Mouse (Mus musculus) mouse trophoblast stem cell (cell line): Measurements from ENCODE around the gene Arf1.

ENCODE experiments used
- in situ Hi-C, 2 experiments: fragments of 300-500 bp; cut with MseI, MboI; formaldehyde crosslinking; loops; 2 replicates in 1 of 2; 3 replicates in 1 of 2; pipeline ENCODE4 v1.15.1; 2025

The Arf1 gene

DNA sequence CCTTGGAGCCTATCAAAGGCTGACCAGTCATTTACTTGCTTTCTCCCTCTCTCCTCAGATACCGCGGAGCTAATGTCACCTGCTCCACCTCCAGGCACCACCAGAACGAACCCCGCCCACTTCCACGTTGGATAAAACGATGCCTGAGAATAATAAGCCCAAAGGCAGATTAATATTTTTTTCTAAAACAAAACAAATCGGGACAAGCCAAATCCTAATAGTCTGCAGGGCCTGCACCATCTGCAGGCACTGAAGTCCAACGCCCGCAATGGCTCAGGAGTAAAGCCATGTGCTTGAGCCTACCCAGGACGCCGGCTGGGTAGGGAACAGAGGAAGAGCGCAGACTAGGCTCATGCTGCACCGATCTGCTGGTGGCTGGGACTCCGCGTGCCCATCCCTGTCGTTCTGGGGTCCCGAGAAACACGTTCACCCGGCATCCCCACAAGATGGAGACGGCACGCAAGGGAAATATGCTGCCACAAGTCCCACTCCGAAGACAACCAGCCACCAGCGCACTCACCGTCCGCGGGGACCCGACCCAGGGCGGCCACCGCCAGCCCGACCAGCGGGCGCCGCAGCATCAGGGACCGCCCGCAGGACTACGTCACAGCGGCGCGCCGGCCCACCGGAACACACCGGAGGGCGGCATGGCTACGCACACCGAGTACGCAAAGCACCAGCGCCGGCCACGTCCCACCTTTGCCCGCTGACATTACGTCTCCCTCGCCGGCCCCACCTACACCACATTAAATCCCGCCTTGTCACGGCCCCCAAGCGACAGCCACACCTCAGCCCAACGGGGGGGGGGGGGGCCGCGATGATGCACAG lies 36.6 kb downstream of the Arf1 start:
- in situ Hi-C loops: no loop called here

DNA sequence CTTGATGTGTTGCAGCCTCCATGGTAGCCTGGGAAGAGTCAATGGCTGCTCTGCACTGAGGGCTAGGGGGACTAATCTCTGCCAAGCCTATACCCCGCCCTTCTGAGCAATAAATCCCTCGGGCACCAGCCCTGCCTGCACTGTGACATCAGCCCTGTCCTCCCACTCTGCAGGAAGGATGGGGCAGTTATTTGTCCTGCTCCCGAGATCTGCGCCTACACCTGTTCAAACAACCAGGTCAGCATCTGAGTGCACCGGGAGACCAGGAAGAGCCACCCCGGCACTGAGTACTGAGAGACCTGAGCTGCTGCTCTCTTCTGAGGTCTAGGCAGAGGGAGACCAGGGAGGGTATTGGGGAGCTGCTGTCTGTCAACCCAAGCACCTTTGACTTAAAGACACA lies 40.4 kb downstream of the Arf1 start:
- in situ Hi-C loops: loop anchor here in 1 of 2 experiments (10.0 kb wide), 1 partner anchor 93 kb away; no protein-coding TSS in a partner anchor

DNA sequence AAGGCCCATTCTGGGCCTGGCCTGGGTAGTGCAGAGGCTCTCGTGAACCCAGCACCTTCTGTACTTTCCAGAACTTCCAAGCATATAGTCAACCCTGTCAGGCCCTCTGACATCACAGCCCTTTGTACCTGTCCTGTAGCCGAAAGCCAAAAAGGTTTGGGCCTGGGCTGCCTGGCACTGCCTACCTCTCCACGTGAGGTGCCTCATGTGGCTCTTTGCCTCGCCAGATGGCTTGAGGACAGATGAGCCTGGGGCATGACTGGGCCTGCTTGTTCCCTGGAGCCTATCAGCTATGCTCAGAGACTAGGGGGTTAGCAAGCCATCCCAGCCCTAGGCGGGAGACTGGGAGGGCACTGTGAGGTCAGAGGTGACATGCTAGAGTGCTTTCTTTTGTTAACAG lies 42.6 kb downstream of the Arf1 start:
- in situ Hi-C loops: loop anchor here in 1 of 2 experiments (10.0 kb wide), 1 partner anchor 91 kb away; no protein-coding TSS in a partner anchor

DNA sequence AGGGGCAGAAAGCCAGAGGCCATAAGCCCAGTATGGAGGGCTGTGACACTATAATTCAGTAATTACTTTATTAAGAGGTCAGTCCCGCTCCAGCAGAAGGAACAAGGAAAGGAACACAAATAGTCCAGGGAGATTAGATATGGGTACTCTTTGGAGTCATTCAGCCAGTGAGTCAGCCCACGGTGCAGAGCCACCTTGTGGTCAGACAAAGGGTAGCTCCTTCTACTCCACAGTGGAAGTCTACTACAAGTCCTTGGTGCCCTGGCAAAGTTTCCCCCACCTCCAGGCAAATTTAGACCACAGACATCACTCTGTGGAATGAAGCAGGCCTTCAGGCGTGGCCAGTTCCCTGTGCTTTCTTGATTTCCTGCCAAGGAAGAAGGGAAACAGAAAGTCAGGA lies 44.2 kb downstream of the Arf1 start:
- in situ Hi-C loops: loop anchor here in 1 of 2 experiments (10.0 kb wide), 1 partner anchor 89 kb away; no protein-coding TSS in a partner anchor

DNA sequence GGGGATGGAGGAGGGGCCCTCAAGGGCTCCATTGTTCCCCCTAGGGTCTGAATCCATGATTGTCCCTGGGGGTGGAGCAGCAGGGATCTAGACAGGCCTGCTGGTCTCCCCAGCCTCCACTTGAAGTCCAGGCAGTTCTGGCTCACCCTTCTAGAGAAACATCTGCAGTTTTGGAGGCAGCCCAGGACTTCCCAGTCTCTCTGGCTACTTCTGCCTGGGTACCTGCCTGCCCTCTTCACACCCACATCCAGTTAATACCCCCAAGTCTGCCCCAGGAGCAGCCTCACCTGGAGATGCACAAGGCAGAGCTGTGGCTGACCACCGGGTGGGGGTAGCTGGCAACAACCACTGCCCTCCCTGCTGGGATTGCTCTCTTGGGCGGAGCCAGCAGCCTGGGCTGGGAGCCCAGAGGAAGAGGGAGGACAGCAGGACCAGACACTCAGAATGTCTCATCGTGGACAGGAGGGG lies 45.2 kb downstream of the Arf1 start, which contains the start of gene Gjc2:
Gjc2 (minus strand) TSS at position 350 of the 468 bp plus-strand sequence.
- in situ Hi-C loops: loop anchor here in 1 of 2 experiments (10.0 kb wide), 1 partner anchor 88 kb away; no protein-coding TSS in a partner anchor

DNA sequence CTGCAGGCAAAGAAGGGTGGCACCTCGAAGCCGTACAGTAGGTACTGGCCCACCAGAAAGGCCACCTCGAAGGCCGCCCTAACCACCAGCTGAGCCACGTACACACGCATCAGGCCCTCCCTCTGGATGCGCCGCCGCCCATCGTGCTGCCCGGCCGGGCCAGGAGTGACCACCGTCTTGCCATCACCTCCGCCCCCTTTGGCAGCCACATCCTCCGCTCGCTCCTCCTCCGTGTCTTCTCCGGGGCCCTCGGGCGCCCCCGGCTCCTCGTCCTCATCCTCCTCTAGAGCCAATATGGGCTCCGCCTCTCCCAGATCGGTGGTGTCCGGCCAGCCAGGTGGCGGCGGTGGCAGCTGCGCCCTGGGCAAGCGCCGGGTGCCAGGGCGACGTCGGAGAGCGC lies 51.1 kb downstream of the Arf1 start:
- in situ Hi-C loops: no loop called here

DNA sequence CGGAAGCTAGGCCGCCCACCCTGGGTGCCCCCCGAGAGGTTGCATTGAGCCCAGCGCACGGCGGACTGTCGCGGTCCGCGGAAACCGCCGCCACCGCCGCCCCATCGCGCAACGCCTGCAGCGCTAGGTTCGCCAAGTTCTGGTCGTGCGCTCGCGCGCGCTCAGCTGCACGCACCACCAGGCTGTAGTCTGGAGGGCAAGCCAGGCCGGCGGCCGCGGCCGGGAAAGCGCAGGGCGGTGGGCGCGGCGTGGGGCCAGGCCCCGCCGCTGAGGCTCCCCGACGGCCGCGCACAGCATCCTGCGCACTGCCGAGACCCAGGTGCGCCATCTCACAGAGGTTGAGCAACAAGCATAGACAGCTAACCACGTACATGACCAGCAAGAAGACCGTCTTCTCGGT lies 51.6 kb downstream of the Arf1 start:
- in situ Hi-C loops: no loop called here

DNA sequence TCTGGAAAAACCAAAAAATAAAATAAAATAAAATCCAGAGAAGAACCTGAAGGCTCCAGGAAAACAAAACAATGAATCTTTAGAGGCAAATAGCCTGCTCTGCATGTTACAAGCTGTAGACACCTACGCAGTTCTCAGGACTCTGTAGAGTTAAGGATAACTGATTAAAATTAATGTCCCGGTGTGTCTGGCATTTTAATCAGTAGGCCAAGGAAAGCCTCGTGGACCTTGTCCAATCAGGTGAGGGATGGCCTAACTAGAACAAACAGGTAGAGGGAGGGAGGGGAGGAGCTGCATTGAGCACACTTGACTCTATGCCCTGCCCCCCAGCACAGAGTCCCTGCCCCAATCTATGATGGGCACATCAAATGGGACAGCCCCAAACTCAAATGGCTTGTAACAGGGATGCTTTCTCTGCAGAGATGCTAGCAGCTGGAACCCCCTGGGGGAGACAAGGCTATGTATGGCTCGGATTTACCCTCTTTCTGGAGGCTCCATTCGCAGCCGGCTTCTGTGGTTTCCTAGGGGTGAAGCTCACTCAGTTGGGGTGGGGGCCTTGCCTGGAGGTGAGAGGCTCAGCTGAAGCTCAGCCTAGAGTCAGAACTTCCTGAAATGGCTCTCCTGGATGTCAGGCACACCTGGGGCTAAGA lies 53.8 kb downstream of the Arf1 start:
- in situ Hi-C loops: no loop called here

DNA sequence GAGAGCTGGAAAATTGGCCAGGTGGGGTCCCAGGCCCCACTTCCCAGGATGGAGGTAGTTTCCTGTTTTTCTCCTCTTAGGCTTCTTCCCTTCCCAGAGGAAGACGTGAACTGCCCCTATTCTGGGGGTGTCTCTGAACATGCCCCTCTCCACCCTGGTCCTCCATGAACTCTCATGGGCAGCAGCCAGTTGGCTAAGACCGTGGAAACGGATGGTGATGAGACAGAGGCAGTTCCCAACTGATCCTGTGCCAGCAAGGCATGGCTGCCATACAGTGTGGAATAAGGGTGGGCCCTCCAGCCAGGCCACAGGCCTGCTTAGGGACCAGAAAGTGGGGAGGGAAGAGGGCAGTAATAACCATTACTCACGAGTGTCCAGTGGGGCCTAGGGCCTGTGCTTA lies 57.5 kb downstream of the Arf1 start:
- in situ Hi-C loops: no loop called here

DNA sequence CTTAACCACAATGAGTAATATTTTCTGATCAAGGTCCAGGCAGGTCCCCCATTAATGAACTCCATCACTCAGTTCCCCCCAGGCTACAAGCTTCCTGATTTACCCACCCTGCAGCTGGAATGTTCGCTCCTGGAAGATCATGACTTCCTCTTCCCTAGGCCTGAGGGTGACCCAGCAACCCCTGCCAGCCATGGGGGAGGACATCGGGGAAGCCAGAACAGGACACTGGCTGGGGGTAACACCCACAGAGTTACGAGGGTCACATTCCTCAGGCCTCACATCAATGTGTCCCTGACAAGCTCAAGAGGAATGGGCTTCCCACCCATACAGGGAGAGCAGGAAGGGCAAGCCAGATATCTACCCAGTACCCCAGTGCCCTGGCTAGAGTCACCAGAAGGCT lies 58.3 kb downstream of the Arf1 start:
- in situ Hi-C loops: no loop called here

DNA sequence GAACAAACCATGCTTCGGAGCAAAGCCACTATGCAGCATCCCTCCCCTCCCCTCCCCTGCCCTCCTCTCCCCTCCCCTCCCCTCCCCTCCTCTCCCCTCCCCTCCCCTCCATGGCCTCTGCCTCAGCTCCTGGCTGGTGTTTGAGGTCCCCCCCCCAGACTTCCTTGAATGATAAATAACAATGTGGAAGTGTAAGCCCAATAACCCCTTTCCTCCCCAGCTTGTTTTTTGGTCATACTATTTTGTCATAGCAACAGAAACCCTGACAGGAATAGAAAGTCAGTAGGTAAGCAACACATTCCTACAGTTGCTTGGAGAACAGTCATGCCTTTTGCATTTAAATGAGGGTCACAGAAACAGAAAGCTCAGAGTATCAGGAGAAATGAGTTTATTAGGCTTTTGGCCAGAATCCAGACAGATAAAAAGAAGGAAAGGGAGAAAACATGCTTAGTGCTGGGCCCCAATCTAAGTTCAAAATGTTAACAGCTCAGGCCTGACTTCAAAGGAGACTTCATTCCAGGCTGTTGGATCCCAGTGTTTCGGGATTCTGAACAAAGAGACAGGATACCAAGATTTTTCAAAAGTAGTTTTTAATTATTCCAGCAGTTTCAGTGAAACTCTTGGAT lies 62.3 kb downstream of the Arf1 start:
- in situ Hi-C loops: no loop called here

DNA sequence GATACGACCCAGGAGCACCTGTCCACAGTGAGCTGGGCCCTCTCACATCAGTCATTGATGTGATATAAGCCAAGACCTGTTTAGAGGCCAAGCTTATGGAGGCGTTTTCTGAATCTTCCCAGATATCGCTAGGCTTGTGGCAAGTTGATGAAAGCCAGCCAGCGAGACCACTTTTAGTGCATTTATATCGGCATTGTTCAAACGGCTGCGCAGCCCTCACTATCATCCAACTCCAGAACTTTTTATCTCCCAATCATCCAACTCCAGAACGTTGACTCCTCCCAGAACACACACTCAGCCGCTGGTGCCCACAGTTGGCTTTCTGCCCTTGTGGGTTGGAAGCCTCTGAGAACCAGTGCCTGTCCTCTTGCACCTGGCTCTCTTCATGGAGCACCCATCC lies 63.7 kb downstream of the Arf1 start:
- in situ Hi-C loops: no loop called here

DNA sequence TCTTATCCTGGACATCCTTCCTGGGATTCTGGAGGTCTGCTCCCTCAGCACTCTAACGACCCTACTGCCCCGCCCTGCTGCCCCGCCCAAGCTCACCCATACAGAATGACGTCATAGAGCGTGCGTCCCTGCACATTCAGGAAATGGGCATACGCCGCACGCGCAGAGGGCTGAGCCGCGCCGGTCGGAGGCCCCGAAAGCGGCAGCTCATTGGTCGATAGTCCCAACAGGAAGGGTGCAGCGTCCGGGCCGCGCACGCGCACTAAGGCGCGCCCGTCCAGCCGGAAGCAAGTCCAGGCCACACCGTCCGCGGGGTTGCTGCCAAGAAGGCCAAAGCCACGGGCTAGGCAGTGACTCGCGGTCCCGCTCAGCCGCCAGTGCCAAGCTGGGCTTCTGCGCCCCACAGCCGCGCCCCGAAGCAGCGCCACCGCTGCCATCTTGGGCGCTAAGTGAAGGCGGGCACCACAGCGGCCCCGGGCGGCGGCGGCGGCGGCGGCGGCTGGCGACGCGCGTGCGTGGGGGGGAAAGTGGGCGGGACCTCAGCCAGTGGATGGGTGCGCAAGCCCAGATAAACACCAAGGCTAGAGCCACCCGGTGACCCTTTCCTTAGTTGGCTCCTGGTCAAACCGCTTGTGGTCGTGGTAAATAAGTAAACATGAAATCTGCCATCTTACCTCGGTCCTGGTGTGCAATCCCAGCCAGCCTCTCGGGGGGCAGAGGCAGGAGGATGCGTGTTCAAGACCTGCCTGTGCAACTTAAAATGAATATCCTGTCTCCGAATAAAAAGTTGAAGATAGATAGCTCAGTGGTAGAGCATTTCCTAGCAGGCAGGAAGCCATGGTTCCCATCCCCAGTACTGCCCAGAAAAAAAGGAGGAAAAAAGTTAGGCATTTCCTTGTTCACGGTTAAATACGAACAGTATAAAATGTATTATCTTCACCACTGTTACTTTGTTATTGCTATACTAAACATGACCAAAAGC lies 64.5 kb downstream of the Arf1 start, which contains the start of gene Iba57:
Iba57 (minus strand) TSS at position 485 of the 982 bp plus-strand sequence.
- in situ Hi-C loops: no loop called here

DNA sequence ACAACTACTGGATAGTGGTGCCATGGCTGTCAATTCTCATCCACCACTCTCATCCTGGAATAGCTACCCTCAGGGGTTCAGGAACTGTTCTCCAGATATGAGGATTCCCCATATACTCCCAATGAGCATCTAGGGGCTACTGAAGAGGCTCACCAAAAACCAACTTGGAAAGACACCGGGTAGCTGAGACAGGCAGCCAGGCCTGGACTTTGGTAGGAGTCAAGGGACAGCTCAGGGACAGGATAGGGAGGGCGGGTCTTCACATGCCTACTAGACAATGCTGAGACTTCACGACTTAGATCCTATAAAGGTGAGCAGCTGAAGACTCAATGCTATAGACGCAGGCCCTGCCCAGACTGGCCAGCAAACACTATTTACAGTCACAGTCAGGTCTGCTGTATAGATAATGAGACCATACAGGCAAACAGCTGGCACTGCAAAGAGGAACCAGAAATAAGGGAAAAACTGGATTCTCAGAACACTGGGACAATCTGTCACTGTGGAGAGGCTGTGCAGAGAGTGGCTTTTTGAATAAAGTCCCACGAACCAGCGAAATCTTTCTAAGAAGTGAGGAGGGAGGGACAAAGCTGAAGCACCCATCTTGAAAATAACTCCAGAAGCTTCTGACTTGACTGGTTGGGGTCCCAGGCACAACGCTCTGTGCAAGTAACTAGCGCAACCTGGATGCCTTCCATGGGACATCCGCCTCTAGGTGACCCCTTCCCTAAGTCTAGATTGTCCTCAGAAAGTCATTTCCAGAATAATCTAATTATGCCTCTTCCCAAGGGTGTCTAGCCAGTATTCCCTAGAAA lies 65.4 kb downstream of the Arf1 start:
- in situ Hi-C loops: no loop called here
